Mouse (Mus musculus): ENCODE data around the gene Neto2. TPM values are rescaled to one million over a fixed set of nuclear protein-coding genes. Genes with fewer than 3 reads are reported as not detected.

Neto2 gene
- total RNA-seq, 2 experiments from 2014 or later = 10.3 to 14.9 TPM

DNA sequence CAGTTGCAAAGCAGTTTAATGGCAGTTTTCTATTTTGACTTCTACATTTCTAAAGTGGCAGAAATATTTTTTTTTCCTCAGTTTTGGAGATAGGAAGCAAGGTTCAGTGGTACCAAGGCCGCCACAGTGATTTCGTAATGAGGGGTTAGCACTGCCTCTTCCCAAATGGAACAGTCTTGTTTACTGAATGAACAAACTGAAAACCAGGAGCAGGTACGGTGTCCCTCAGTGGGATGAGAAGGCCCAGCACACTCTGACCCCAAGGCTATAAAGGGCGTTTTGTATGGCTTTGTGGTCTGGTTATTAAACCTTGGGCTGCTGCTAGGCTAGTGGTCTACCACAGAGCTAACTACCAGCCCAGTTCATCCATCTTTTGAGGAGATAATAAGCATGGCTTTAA, 96.5 kb downstream of the Neto2 start:
- no peak for ATAC-seq (replicated peaks; ENCODE audit: poor library complexity, severe bottlenecking)

DNA sequence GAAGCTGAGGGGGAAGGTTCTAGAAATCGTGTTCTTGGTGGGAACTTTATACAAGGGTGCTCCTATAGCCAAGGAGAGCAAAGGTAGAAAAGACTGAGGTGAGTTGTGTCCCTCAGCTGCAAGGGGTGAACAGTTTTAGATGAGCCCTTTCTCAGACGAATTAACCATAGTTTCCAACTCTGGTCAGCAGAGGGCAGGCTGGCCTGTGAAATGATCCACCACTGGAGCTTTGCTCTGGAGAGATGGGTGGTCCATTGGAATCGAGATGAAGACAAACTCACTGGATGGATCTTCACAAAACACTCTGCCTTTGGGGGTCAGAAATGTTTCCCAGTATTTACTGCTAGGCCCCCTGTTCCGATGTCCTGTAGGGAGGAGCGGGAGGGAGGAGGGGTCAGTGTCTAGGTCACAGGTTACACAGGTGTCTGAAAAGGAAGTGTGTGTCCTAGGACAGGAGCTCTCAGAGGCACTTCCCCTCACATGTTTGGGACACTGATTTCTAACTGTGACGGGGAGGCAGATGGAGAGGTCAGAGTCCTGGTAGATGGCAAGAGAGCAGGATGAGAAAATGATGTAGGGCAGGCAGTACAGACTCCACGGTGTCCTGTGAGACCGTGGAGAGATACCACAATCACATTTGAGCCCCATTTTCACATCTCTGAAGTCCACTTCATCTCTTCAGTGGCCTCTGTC, 97.4 kb downstream of the Neto2 start:
- peak; percentile 69 for ATAC-seq (replicated peaks; ENCODE audit: poor library complexity, severe bottlenecking)

DNA sequence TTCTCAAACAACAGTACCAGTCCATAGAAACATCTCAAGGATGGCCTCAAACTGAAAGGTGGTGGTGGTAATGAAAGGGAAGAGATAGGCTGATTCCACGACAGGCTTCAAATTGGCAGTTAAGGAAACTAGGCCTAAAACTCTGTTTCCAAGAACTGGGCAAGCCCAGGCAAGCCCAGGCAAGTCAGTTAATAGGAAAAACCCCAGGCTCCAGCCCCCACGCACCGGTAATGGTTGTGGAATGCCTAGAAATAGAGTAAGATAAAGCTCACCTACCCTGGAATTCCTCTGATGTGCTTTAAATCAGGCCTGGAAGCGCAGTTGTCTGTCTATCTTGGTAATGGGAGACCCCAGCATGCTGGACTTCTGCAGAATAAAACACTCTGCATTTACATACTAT, 98.0 kb downstream of the Neto2 start:
- ATAC-seq (replicated peaks; ENCODE audit: poor library complexity, severe bottlenecking) = no peak

DNA sequence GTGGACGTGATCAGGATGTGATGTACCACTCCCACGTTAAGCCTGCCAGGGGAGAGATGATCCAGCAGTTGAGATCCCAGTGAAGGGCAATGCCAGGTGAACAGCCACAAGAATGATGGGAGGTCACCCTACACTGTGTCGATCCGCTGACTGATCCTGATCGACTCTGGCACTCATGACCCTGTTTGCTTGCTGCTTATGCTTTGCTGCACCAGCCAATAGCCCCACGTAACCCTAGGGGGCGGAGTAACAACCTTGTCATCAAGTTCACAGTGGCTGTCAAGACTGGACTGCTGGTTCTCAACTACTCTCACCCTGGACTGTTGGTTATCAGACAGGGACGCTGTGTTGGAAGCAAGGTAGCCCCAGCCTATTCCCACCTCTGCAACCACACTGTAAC, 99.0 kb downstream of the Neto2 start:
- ATAC-seq (replicated peaks; ENCODE audit: poor library complexity, severe bottlenecking) = no peak

DNA sequence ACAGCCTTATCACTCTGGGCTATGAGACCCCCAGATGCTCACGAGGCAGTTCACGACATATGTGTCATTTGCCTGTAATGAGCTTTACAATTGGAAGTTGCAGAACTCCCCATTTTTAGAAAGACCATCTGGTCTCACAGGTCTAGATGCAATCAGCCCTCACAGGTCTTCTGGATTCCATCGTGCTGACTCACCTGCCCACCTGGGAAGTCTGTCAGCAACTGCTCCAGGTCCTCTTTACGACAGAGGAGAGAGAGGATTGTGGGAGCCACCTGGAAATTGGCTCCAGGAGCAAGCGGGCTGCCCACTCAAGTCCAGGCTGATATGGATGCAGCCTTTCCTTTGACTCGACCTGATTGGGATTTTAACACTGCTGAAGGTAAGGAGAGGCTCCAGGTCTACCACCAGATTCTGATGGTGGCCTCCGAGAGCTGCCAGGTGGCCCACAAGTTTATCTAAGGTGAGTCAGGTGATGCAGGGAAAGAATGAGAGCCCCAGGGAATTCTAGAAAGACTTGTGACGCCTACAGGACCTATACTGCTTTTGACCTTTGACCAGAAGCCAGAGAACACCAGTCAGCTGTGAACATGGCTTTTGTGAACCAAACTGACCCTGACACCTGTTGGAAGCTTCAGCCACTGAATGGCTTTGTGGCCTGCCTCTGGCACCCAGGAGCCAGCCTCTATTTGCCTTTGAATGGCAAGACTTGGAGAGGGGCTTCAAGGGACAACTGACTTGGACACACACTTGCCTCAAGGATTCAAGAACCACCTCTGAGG, 103.1 kb downstream of the Neto2 start:
- no peak for ATAC-seq (replicated peaks; ENCODE audit: poor library complexity, severe bottlenecking)

DNA sequence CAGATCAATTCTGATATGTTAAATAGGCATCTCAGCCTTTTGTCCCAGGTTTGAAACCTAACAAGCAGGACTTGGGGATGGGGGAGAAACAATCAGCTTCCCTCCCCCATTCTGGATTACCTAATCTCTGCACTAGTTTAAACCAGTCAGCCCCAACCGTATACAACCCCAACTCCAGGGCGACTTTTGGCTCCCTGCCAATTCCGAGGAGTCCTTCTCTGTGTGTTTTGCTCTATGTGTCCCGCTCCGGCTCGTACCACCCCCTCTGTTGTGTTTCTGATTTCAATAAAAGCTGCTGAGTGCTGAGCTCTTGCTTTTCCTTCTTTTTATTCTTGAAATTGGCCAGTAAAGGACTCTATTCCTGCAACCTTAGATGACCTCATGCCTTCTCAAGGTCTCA, 105.3 kb downstream of the Neto2 start:
- ATAC-seq (replicated peaks; ENCODE audit: poor library complexity, severe bottlenecking) = no peak

DNA sequence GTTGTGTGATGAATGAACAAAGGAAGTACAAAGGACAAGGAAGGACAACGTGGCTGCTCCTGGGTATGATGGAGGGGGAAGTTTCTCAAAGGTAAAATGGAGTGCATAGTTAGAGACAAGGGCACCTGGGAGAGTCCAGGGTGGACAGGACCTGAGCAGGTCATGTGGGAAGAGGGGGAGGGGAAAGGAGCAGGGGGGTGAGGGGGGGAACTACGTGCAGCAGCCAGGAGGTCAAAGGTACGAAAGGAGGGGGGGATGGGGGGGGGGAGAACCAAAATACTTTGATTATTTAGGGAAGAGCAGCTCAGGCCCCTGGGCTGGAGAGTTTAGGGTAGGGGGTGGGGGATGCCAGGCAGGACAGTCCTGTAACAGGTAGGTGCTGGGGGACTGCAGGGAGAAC, 105.7 kb downstream of the Neto2 start:
- no peak for ATAC-seq (replicated peaks; ENCODE audit: poor library complexity, severe bottlenecking)

DNA sequence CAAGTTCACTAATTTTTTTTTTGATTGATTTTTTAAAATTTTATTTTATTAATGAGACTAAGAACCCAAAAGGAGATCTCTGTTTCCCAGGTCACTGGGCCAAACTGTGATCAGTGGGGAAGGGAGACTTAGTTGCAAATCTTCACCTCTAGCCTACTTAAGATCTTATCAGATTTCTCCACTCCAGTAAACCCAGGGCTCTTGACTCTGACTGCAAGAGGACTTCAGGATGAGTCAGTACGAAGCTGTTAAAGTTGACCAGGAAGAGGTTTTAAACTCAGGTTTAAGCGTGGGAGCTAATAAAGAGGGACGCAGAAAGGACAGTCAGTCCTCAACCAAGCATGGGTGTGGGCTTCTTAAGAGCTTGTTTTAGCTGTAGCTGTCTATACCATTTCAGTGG, 107.4 kb downstream of the Neto2 start:
- 0 out of 2 replicates have a peak, but pooled peaks have one; percentile 7 for ATAC-seq (replicated peaks; ENCODE audit: poor library complexity, severe bottlenecking)

DNA sequence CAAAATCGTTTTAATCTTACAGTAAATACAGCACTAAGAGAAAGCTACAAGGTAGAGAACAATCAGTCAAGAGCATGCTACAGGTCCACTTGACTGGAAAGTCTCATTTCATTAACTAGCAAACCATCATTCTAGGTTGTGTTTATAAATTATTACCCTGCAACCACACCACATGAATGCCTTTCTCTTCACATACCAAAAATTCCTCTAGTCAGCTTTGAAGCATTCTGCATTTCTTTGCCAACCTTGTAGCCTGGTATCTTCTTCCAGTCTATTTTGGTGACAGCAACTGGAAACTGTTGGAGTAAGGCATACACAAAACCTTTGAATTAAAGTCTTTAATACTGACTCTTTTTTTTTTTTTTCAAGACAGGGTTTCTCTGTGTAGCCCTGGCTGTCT, 109.2 kb downstream of the Neto2 start:
- no peak for ATAC-seq (replicated peaks; ENCODE audit: poor library complexity, severe bottlenecking)

DNA sequence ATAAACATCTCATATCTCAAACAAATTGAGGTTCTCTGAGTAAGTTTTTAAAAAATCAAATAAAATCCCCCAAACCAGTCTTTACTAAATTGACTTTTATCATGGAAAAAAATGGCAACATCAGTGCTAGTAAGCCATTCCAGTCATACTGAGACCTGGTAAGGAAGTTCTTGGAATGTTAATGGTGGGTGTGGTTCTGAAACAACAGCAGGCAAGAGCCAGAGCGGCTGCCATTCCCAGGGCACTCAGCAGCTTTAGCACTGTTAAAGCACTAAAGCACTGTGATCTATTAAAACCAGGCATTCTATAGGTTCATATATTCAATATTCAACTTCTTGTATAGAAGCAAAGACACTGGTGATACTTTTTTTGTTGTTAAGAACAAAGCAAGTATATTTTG, 110.5 kb downstream of the Neto2 start:
- ATAC-seq (replicated peaks; ENCODE audit: poor library complexity, severe bottlenecking) = no peak

DNA sequence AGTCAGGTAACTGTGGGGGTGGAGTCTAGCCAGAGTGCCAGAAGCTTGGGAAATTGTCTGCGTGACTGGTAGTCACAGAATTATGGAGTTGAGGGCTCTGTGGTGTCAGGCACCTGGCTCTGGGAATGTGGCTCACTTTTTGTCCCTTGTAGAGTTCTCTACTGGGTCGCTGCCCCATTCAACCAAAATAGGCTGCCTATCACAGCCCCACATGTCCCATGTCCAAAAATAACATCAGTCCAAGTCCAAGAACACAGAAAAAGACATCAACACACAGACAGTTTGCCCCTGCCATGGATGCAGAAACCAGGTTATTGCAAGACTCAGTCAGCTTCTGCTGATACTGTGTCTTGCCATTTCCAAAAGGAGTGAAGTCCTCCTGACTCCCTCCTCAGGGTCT, 112.1 kb downstream of the Neto2 start:
- no peak for ATAC-seq (replicated peaks; ENCODE audit: poor library complexity, severe bottlenecking)

Other genes starting within 250 kb of the Neto2 start
- 3.1 and 5.7 TPM in 2 replicates for gene Gpt2, start 208.3 kb downstream of the Neto2 start, total RNA-seq (2014; fragmentation: Nextera tagmentation)
- gene Gpt2, start 208.3 kb downstream of the Neto2 start, total RNA-seq (2017) = 4.3 and 4.6 TPM in 2 replicates
- 86.8 and 101 TPM in 2 replicates for gene Dnaja2, start 145.6 kb downstream of the Neto2 start, total RNA-seq (2014; fragmentation: Nextera tagmentation)
- gene Dnaja2, start 145.6 kb downstream of the Neto2 start, total RNA-seq (2017) = 128 and 137 TPM in 2 replicates
- 42.7 and 44.0 TPM in 2 replicates for gene Itfg1, start 140.0 kb upstream of the Neto2 start, total RNA-seq (2014; fragmentation: Nextera tagmentation)
- gene Itfg1, start 140.0 kb upstream of the Neto2 start, total RNA-seq (2017) = 47.5 and 55.2 TPM in 2 replicates
- 77.5 and 92.9 TPM in 2 replicates for gene Phkb, start 140.0 kb upstream of the Neto2 start, total RNA-seq (2014; fragmentation: Nextera tagmentation)
- 54.0 and 68.0 TPM in 2 replicates for gene Phkb, start 140.0 kb upstream of the Neto2 start, total RNA-seq (2017)